Mouse (Mus musculus): ENCODE data around the gene Tmem8b.

The Tmem8b gene

DNA sequence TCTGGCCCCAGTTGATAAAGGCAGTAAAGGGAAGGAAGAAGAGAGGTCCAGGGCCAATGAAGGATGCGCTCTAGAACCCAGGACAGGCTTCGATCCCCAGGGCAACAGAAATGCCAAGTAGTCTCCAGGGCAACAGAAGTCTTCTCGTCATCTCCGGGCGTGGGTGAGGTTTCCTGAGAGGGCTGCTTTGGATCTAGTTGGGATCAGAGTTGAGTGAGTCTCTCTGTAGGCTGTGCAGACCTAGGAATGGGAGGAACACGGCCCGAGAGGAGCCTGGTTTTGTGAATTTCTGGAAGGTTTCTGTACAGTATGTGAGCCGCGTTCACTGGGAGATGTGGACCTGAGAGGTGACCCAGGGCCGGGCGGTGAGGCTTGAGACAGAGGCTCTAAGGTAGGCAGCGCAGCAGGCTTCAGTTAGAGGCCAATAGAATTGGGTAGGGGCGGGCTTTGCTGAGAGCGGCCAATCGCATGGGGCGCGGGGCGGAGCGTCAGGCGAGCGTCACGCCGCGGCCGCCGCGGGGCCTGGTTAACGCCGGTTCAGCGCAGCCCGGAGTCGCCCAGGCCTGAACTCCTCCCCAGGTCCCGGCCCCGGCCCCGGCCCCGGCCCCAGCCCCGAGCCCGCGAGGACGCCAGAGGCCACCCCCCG is at the start of gene Tmem8b, which contains the start of gene Fam221b:
Tmem8b (plus strand) TSS at position 190 of the 646 bp plus-strand sequence.
Fam221b (minus strand) TSS at position 364 of the 646 bp plus-strand sequence.
- peak; percentile 90 for DNase-seq (ENCODE audit: extremely low spot score)

DNA sequence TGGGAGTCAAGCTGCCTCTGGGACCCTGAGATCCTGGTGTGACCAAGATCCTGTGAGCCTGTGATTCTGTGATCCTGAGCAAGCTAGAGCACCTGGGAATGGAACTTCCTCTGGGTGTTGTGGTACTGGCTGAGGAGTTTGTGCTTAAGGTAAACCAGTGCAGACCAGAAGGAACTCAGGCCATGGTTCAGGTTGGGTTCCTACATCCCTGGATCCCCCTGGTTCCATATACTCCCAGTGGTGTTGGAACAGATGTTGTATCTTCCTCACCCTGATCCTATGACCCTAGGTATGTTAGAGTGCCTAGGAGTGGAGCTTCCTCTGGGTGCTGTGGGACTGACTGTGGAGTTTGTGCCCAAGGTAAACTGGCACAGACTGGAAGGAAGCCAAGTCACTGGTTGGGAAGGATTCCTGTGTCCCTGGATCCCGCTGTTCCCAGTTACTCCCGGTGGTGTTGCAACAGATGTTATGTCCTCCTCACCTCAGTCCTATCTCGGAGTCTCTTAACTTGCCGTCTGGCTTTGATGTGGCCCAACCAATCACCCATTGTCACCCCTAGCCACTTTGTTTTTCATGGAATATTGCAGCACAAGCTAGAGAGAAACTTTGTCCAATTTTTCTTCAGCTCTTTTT is 48.5 kb upstream of the Tmem8b start:
- no peak for DNase-seq (ENCODE audit: extremely low spot score)

DNA sequence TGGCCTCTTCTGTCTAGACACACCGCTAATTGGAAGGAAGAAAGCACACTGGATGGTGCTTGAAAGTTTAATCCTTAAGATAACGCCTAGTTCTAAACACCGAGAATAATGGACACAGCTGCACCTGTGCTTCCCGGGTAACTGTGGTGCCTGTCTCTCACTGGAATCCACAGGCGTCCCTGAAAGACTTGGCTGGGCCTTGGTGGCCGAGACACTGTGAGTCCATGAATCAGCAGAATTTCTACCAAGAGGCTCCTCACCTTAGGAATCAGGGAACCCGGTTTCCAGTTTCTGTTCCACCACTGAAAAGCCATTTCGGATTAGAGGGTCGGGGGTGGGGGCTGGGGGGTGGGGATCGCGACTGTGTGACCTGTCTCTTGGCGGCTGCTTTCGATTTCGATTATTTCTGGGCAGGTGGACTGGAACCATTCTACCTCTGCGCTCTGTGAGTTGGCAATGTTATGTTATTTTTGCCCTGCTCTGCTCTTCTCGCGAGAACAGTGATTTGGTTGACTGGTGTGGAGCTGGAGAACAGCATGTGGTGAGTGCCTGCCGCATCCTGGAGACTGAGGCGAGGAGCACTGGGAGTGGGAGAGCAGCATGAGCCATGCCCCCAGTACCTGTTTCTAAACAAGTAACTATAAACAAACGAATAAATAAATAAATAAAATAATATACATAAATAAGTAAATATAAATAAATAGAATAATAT is 39.5 kb upstream of the Tmem8b start:
- DNase-seq (ENCODE audit: extremely low spot score): peak; percentile 22

DNA sequence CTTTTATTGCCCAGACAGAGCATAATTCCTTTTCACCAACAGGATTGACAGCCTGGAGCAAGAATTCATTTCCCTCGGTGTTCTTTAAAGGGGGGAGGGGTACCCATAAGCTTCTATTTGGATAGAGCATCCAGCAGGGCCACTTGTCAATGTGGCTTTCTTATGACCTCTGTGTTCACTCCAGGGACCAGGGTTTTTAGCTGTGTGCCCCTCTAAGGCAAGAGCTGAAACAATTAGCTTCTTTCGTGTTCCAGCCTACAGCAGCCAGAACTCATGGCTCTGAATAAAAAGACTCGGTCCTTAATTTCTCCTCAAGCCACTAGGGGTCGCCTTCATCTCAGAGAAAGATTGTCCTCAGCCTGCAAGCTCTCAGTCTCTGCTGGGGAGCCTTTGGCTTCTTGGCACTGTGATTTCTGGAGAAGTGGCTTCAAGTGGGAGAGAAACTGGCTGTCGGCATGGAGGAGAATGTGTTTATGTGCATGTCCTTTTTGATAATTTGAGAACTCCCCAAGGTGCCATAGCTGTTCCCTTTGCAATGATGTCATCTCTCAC is 38.7 kb upstream of the Tmem8b start:
- DNase-seq (ENCODE audit: extremely low spot score): peak; percentile 83

DNA sequence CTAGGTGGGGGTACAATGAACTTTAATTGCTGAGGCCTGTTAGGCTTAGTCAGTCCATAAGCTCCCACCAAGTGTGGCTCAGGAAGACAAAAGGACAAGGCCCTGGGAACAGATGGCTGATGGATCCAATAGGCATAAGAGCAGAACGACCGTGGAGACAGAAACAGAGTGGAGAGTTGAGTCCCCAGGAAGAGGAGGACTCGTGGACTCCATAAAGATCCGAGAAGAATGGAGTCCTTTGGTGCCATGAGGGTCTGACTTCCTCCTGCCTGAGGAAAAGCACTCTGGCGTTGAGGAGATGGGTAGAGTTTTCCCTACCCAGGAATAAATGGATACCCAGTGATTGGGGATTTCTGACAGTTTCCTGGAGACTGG is 38.1 kb upstream of the Tmem8b start:
- no peak for DNase-seq (ENCODE audit: extremely low spot score)

DNA sequence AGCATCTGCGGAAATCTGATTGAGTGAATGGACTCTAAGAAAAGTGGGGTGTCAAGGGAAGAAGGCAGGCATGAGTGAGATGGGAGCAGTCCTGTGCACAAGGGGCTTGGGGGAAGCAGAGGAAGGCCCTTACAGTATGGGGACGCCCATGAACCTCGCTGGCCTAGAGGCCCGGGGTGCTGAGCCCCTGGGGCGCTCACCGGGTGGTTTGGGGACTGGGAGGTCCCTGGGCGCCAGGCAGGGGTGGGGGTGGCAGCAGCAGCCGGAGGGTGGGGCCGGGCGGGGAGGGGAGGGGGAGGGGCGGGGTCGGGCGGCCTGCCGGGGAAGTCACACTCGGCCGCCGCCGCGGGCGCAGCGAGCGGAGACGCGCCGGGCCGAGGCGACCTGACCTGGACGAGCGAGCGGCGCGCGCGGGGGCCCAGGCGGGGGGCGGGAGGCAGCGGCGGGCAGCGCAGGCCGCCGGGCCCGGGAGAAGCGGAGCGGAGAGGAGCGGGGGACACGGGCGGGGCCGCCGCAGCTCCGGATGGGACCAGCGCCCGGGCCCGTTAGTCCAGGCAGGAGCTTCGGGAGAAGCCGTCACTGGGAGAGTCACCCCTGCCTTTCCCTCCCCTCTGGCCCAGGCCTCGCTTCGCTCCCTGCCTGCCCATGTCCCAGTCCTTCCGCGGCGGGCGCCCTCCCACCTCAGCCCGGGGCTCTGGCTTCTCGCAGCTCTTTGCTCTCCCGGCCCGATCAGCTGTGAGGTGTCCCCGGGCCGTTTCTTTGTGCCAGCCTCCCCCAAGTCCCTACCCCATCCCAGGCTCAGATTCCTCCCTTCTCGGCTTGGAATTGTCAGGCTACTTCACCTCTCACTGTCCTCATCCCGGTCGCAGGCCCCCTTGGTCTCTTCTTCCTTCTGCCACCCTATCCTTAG is 37.5 kb upstream of the Tmem8b start, which contains the start of gene Npr2:
Npr2 (plus strand) TSS at position 890 of the 910 bp plus-strand sequence.
- peak; percentile 67 for DNase-seq (ENCODE audit: extremely low spot score)

DNA sequence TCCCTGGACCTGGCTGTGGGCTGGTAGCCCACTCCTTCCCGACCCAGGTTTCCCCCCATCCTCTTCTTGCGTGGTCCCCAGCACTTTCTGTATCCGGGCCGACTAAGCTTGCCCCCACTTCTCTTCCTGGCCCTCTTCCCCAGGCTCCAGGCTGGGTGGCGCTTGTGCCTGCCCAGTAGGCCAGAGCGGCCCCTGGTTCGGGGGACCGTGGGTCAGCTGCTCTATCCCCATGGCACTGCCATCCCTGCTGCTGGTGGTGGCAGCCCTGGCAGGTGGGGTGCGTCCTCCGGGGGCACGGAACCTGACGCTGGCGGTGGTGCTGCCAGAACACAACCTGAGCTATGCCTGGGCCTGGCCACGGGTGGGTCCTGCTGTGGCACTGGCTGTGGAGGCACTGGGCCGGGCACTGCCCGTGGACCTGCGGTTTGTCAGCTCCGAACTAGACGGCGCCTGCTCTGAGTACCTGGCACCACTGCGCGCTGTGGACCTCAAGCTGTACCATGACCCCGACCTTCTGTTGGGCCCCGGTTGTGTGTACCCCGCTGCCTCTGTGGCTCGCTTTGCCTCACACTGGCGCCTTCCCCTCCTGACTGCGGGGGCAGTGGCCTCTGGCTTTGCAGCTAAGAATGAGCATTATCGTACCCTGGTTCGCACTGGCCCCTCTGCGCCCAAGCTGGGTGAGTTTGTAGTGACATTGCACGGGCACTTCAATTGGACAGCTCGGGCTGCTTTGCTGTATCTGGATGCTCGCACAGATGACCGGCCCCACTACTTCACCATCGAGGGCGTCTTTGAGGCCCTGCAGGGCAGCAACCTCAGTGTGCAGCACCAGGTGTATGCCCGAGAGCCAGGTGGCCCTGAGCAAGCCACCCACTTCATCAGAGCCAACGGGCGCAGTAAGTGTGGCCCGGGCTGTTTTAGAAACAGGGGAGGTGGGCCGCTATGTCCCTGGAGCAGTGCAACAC is 36.5 kb upstream of the Tmem8b start:
- DNase-seq (ENCODE audit: extremely low spot score): peak; percentile 3

DNA sequence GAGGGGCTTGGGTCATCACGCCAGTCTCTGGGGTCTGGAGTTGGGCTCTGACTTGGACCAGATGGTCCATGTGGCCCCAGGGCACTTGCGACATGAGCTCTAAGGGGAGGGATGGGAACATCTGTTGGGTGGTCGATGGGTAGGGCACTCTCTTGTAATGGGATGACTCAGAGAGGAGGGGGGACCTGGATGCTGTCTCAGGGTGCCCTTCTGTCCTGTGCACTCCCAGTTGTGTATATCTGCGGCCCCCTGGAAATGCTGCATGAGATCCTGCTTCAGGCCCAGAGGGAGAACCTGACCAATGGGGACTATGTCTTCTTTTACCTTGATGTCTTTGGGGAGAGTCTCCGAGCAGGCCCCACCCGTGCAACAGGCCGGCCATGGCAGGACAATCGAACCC is 35.5 kb upstream of the Tmem8b start:
- DNase-seq (ENCODE audit: extremely low spot score): no peak

DNA sequence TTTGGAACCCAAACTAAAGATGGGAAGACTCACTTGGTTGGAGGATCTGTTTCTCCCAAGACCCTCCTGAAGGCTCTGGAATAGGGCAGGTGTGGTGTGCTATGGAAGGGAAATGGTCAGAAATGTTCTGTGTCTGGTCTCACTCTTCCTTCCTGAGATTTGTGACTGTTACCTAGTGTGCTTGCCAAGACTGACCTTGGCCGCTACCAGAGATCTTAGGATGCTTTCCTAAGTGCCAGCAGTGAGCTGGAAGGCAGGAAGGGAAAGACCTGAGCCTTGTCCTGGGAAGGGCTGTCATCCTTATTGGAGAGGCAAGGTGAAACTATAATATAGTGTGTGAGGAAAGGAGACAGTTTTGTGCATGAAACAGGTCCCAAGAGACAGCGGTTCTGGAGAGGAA is 35.0 kb upstream of the Tmem8b start:
- DNase-seq (ENCODE audit: extremely low spot score): no peak

DNA sequence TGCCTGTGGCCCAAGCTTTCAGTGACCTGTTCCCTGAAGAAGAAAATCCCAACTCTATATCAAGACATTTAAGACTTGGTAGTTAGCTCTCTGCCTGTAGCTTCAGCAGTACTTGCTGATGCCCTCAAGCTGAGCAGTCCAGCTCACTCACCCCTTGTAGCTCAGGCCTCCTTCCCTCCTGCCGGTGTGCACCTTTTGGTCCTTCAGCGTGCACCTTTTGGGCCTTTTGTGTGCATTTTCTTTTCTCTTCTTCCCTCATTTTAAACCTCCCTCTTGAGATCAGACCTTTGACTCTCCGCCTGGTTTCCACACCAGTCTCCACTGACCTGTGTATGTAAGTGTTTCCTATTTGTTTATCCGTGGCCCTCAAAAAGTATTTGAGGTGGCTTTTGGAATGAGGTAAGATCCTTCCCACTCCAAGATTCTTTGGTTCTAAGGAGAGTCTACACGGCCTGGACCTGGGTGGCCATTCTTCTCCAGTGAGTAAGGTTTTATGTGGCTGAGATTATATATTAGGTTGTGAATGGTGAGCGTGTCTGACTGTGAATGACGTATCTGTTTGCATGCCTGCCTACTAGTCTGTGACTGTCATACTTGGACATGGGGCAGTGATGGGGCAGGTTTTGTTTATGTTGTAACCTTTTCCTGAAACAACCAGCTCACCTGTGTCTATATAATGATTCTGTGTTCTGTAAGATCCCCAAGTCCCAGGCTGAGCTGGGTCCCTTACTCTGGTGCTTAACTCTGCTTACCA is 34.0 kb upstream of the Tmem8b start:
- DNase-seq (ENCODE audit: extremely low spot score): no peak

DNA sequence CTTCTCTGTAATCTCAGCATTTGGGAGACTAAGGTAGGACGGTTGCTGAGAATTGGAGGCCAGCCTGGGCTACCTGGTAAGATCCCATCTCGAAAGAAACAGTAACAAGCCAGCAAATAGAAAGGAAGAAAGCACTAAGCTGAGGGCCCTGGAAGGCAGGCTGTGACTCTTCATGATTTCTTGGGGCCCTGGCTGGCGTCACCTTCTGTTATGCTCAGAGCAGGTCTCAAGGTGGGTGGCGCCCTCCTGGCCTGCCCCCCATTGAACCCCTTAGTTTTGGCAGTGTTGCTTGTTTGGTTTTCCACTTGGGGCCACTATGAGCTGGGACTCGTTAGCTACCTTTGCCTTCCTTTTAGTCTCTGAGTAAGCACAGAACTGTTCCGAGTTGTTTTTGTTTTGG is 32.0 kb upstream of the Tmem8b start:
- no peak for DNase-seq (ENCODE audit: extremely low spot score)

DNA sequence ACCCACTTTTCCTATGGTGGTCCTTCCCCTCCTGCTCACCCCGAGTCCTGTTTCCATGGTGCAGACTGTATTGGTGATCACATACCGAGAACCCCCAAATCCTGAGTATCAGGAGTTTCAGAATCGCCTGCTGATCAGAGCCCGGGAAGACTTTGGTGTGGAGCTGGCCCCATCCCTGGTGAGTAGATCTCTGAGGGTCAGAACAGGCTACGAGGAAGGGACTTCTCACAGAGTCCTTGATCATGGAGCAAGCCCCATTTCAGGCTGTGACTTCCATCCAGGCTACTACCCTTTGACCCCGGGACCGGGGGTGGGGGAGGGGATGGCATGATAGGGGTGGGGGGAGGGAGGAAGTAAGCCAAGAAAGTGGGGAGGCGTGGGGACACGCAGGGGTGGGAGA is 28.7 kb upstream of the Tmem8b start:
- no peak for DNase-seq (ENCODE audit: extremely low spot score)

DNA sequence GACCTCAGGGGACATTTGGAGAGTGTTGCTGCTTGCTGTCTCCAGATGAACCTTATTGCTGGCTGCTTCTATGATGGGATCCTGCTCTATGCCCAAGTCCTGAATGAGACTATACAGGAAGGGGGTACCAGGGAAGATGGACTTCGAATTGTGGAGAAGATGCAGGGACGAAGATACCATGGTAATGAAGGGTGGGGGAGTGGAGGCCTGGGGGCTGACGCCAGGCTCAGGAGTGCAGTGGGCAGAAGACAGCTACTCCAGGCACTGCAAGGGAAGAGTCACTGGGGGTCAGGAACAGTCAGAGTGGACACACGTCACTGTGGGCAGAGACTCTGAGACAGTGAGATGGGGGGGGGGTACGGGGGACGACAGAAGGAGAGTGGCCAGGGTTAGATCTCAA is 28.3 kb upstream of the Tmem8b start:
- DNase-seq (ENCODE audit: extremely low spot score): no peak

DNA sequence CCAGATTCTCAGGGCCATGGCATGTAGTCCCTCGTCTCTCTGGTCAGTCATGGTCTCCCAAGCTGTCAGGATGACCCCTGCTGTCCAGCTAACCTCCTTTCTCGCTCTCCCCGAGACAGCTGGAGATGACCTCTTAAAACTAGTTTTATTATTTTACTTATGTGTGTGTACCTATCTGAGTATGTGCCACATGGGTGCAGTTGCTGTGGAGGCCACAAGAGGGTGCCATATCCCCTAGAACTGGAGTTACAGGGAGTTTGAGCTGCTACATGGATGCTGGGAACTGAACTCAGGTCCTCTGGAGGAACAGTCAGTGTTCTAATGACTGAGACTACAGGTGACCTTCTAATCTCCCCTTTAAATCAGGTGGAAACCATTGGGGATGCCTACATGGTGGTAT is 19.0 kb upstream of the Tmem8b start:
- DNase-seq (ENCODE audit: extremely low spot score): no peak

DNA sequence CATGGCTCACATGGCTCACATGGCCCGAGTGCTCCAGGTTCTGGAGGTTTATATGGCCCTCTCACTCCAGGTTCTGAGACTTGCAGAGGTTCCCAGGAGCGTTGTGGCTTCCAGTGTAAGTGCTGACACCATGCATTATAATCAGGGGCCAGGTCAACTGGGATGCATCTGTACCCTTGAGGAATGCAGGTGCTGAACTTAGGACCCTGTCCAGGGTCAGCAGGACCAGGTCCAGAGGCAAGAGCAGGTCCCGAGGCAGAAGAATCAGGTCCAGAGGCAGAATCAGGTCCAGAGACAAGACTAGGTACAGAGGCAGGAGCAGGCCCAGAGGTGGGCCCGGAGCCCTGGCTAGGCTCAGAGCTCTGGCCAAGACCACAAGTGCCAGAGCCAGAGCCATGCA is 16.0 kb upstream of the Tmem8b start:
- DNase-seq (ENCODE audit: extremely low spot score): no peak

DNA sequence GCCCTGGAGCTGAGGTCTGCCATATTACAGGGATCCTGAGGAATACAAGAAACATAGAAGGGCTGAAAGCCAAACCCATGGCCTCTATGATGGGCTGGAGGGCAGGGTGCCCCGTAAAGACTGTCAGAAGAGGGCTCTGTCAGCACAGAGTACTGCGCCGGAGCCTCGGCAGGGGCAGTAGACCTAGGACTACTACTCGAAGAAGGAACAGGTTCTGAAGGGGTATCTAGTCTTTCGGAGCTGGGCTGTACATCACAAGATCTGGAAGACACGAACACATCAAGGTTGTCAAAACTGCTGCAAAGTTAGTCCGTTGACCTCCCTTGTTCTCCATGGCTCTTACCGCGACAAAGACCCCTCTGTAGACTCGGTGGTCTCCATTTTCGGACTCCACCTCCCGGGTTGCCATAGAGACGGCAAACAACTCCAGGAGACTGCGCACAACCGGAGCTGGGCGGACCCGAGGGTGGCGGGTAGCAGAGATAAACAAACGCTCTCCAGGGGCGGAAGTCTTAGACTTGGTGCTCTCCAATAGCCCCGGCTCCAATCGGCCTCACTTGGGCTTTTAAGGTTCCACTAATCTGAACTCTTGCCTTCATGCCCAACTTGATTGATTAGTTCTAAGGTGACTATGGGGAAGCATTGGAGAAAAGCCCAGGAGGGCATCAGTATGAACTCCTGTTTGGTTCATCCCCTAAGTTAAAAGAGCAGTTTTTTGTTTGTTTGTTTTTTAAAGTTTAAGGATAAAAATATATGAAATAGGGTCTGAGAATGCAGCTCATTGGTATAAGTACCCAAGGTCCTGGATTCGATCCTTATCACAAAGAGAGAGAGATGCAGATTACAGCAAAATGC is 15.4 kb upstream of the Tmem8b start, which contains the start of gene Spag8:
Spag8 (minus strand) TSS at position 434 of the 855 bp plus-strand sequence.
- peak; percentile 73 for DNase-seq (ENCODE audit: extremely low spot score)

DNA sequence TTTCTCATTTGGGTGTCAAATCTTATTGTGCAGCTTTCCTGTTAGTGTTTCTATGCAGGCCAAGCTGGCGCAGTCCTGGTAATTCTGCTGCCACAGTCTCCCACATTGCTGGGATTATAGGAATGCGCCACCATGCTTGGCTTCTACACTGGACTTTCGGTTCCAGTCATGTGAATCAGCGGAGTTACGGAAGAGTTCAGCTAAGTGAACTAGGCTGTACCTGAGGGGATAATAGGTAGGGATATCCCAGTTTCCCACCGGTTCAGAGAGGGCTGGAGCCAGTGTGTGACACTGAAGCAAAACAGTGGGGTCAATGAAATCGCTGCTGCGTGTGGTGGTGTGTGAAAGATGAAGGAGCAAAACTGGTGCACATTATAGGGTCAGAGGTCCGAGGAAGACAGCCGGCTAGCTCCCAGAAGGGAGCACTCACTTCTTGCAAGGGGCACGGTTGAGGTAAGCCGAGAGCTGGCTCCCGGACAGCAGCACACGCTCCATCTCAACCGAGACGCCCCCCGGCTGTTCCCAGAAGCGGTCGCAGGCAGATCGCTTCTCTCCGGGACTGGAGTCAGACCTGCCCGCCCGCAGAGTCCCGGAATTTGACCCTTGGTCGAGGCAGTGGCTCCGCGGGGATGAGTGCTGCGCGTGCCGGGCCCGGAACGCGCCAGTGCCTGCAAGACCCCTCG is 13.0 kb upstream of the Tmem8b start:
- DNase-seq (ENCODE audit: extremely low spot score): no peak

All from embryo, embryonic 9.5 days (tissue).